Mouse (Mus musculus) liver, postnatal 0 days (tissue): ENCODE measurements around the gene Cib1. TPM values are rescaled to one million over a fixed set of nuclear protein-coding genes. Genes with fewer than 3 reads are reported as not detected.
A peak's percentile ranks its signal among the peaks of the same experiment; 100 is the strongest.

Experiments used
- ATAC-seq: fragments of 200-750 bp; cut with Nextera tagmentation; 2 replicates; pipeline ENCODE4 v1.8.0; 2017; ENCODE audit warnings: mild to moderate bottlenecking, moderate library complexity
- DNase-seq: peaks from one replicate; pipeline ENCODE4 v3.0.0-alpha.2; 2016
- H3K27ac ChIP-seq: fragments of 300-500 bp; sonication (generic); 2 replicates; pipeline ENCODE4 v1.5.1; 2014; ENCODE audit warnings: antibody characterized with exemption, moderate library complexity, mild to moderate bottlenecking, low read depth
- H3K27me3 ChIP-seq: fragments of 300-500 bp; sonication (generic); 2 replicates; pipeline ENCODE4 v1.6.1; 2014; ENCODE audit warnings: low read length, control low read depth, mixed read lengths; ENCODE audit not compliant: insufficient read depth
- H3K36me3 ChIP-seq: fragments of 300-500 bp; sonication (generic); replicated peaks from 2 replicates; pipeline ENCODE4 v1.6.1; 2014; ENCODE audit warnings: mild to moderate bottlenecking, control low read depth, low read length, moderate library complexity, mixed read lengths; ENCODE audit not compliant: insufficient read depth
- H3K4me1 ChIP-seq: fragments of 300-500 bp; sonication (generic); 2 replicates; pipeline ENCODE4 v1.6.1; 2014; ENCODE audit warnings: antibody characterized with exemption, mild to moderate bottlenecking, control low read depth; ENCODE audit not compliant: insufficient read depth
- H3K4me2 ChIP-seq: fragments of 300-500 bp; sonication (generic); 2 replicates; pipeline ENCODE4 v1.6.1; 2014; ENCODE audit warnings: low read depth, mild to moderate bottlenecking, low read length, moderate library complexity, mixed read lengths
- H3K4me3 ChIP-seq: fragments of 300-500 bp; sonication (generic); 2 replicates; pipeline ENCODE4 v1.5.1; 2014; ENCODE audit warnings: low read depth, low read length
- H3K9ac ChIP-seq: fragments of 300-500 bp; sonication (generic); replicated peaks from 2 replicates; pipeline ENCODE4 v1.6.1; 2014; ENCODE audit warnings: mild to moderate bottlenecking, moderate library complexity
- H3K9me3 ChIP-seq: fragments of 300-500 bp; sonication (generic); 2 replicates; pipeline ENCODE4 v1.6.1; 2016; ENCODE audit warnings: mild to moderate bottlenecking, control low read depth, low read length, mixed read lengths
- CTCF ChIP-seq: sonication (generic); IDR thresholded peaks from 2 replicates; pipeline ENCODE4 v1.5.1; 2016; ENCODE audit warnings: antibody characterized with exemption, low read depth
- EP300 ChIP-seq: IDR thresholded peaks from 2 replicates; pipeline ENCODE4 v1.6.1; 2016; ENCODE audit warnings: antibody characterized with exemption, low read depth, mild to moderate bottlenecking
- WGBS: fragments of 180-500 bp; shearing (Covaris S2); extraction: QIAGEN DNeasy Blood & Tissue Kit; methylation state at CpG from one replicate; pipeline ENCODE4 v1.1.7; 2014; ENCODE audit not compliant: insufficient replicate concordance; 5-methylcytosine and 5-hydroxymethylcytosine counted together
- polyA plus RNA-seq: library from polyadenylated mRNA; unstranded; fragments of >200 nt; fragmentation: Nextera tagmentation; extraction: Ambion mirVana; gene quantifications from 2 replicates; pipeline ENCODE4 v1.2.1, GENCODE M21; 2015

The Cib1 gene
- polyA plus RNA-seq, 1 experiment from 2014 or later, result 89.2 TPM

DNA sequence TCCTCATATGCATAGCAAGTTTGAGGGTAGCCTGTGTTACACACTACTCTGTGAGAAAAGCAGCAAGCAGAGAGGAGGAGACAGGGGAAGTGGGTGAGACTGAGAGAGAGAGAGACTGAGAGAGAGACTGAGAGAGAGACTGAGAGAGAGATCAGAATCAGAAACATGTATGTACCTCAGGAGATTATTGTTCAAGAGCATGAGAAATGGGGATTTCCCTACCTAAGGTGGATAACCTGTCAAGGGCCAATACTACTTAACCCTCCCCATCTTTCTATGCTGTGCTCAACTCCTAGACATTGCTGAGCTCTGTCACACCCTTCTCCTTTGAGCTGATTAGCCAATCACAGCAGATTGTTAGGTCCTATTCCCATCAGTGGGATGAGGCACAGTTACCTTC, 50.5 kb downstream of the Cib1 start:
- H3K4me1 ChIP-seq, result peaks cover 44% of the 10 kb centered on the region
- no peak for DNase-seq
- no peak for TF ChIP-seq EP300
- TF ChIP-seq CTCF, result no peak
- H3K9ac ChIP-seq, result no peak overlapping the region
- no peak for ATAC-seq
- H3K4me3 ChIP-seq, result no peak overlapping the region
- H3K9me3 ChIP-seq, result no peaks in the 10 kb centered on the region
- H3K27me3 ChIP-seq, result no peaks in the 10 kb centered on the region
- no peak overlapping the region for H3K4me2 ChIP-seq
- no peak overlapping the region for H3K27ac ChIP-seq
- no peaks in the 10 kb centered on the region for H3K36me3 ChIP-seq

DNA sequence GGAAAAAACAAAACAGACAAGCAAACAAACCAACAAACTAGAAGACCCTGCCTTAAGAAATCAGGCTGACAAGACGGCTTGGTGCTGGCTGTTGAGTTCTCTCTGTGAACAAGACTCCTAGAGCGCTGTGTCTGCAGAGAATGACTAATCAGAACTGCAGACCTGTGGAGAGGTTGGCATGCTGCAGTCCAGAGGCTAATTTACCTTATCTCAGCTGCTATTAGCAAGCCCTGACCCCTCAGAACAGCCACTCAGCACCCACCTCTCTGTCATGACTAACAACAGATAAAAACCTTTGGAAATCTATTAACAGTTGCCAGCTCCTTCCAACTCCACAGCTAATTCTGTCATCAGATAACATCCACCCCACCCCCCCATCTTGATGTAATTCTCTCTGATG, 51.5 kb downstream of the Cib1 start:
- H3K27me3 ChIP-seq, result no peaks in the 10 kb centered on the region
- TF ChIP-seq EP300 (no peak), CTCF (no peak)
- H3K36me3 ChIP-seq, result no peaks in the 10 kb centered on the region
- H3K4me1 ChIP-seq, result peaks cover 38% of the 10 kb centered on the region
- WGBS, result 40% methylated on average over 2 of the region's 2 CpGs
- no peak overlapping the region for H3K4me3 ChIP-seq
- H3K4me2 ChIP-seq, result no peak overlapping the region
- H3K27ac ChIP-seq, result 0 out of 2 replicates have a peak overlapping the region, but pooled peaks have one; percentile 16
- H3K9ac ChIP-seq, result no peak overlapping the region
- H3K9me3 ChIP-seq, result no peaks in the 10 kb centered on the region
- DNase-seq, result no peak
- no peak for ATAC-seq

- no peaks in the 10 kb centered on the region for H3K36me3 ChIP-seq
- H3K4me2 ChIP-seq, result no peak overlapping the region
- no peaks in the 10 kb centered on the region for H3K27me3 ChIP-seq
- no peaks in the 10 kb centered on the region for H3K9me3 ChIP-seq
- H3K4me1 ChIP-seq, result peaks cover 30% of the 10 kb centered on the region
- no peak for TF ChIP-seq EP300
- TF ChIP-seq CTCF, result no peak
- H3K9ac ChIP-seq, result no peak overlapping the region
- ATAC-seq, result no peak
- H3K4me3 ChIP-seq, result no peak overlapping the region
- DNase-seq, result no peak
- WGBS, result 78% methylated on average over 3 of the region's 3 CpGs
- no peak overlapping the region for H3K27ac ChIP-seq
These were observed 52.4 kb downstream of the Cib1 start for GRCm38 (mm10) chr7:80180202-80180601.

DNA sequence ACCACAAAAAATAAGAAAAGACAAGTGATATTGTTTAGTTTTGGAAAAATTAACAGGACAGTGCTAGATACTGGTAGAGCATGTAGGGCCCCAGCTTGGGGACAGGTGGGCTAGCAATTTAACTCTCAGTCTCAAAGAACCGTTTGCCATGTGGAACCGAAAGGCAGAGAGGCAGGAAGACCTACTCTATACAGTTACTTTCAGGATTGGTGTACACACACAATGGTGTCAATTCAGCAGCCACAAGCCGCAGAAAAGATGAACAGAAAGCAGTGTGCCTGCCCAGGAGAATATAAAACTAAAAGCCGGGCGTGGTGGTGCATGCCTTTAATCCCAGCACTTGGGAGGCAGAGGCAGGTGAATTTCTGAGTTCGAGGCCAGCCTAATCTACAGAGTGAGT, 52.8 kb downstream of the Cib1 start:
- DNase-seq (no peak), ATAC-seq (peak; percentile 10; the same call in 1 of the 2 replicates)
- H3K4me2 ChIP-seq, result no peak overlapping the region
- no peak overlapping the region for H3K9ac ChIP-seq
- H3K36me3 ChIP-seq, result no peaks in the 10 kb centered on the region
- H3K4me3 ChIP-seq, result no peak overlapping the region
- peaks cover 26% of the 10 kb centered on the region for H3K4me1 ChIP-seq
- TF ChIP-seq CTCF (no peak), EP300 (no peak)
- H3K9me3 ChIP-seq, result no peaks in the 10 kb centered on the region
- H3K27ac ChIP-seq, result no peak overlapping the region
- WGBS, result 75% methylated on average over 6 of the region's 6 CpGs
- H3K27me3 ChIP-seq, result no peaks in the 10 kb centered on the region

DNA sequence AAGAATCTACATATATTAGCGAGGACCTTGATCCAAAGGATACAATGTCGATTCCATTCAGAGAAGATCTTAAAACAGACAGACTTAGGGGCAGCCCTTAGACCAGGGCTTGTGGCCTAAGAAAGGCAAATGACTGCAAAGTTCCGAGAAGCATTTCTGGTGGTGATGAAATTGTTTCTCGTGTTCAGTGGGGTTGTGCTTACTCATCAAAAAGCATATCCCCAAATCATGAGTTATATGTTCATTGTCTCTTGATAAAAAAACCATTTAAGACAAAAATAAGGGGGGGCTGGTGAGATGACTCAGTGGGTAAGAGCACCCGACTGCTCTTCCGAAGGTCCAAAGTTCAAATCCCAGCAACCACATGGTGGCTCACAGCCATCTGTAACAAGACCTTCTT, 53.3 kb downstream of the Cib1 start:
- H3K9me3 ChIP-seq, result no peaks in the 10 kb centered on the region
- no peak overlapping the region for H3K4me2 ChIP-seq
- no peak overlapping the region for H3K4me3 ChIP-seq
- no peaks in the 10 kb centered on the region for H3K36me3 ChIP-seq
- DNase-seq (no peak), ATAC-seq (no peak)
- WGBS, result 75% methylated on average over 6 of the region's 6 CpGs
- no peaks in the 10 kb centered on the region for H3K27me3 ChIP-seq
- H3K9ac ChIP-seq, result no peak overlapping the region
- TF ChIP-seq EP300 (no peak), CTCF (no peak)
- H3K4me1 ChIP-seq, result peaks cover 22% of the 10 kb centered on the region
- no peak overlapping the region for H3K27ac ChIP-seq

GRCm38 (mm10) chr7:80178037-80178729, 54.4 kb downstream of the Cib1 start:
- ATAC-seq (no peak), DNase-seq (no peak)
- TF ChIP-seq CTCF (no peak), EP300 (no peak)
- no peaks in the 10 kb centered on the region for H3K36me3 ChIP-seq
- no peak overlapping the region for H3K4me3 ChIP-seq
- no peaks in the 10 kb centered on the region for H3K27me3 ChIP-seq
- no peak overlapping the region for H3K4me2 ChIP-seq
- WGBS, result 83% methylated on average over 10 of the region's 10 CpGs
- H3K27ac ChIP-seq, result no peak overlapping the region
- no peaks in the 10 kb centered on the region for H3K9me3 ChIP-seq
- H3K4me1 ChIP-seq, result peaks cover 18% of the 10 kb centered on the region
- no peak overlapping the region for H3K9ac ChIP-seq
